Mouse (Mus musculus) erythroblast, adult 5-6 weeks (primary cell): Measurements from ENCODE around the gene Poldip2. TPM values are rescaled to one million over a fixed set of nuclear protein-coding genes. Genes with fewer than 3 reads are reported as not detected.
A peak's percentile ranks its signal among the peaks of the same experiment; 100 is the strongest.

Experiments
- ATAC-seq: replicated peaks from 2 replicates; pipeline ENCODE4 v1.8.0; 2016; ENCODE audit warnings: moderate number of reproducible peaks, mild to moderate bottlenecking, moderate TSS enrichment, inconsistent platforms; ENCODE audit not compliant: poor library complexity, low FRiP score, severe bottlenecking
- total RNA-seq, 2 experiments: library from RNA; stranded (forward) in 1 of 2; stranded (reverse) in 1 of 2; fragments of 150-400 nt in 1 of 2; fragments of 200-764, 138-1000 nt in 1 of 2; gene quantifications; 2 replicates each; pipeline versions ENCODE4 v1.2.3 to v1.2.4; 2015 to 2017; ENCODE audit warnings: low replicate concordance in 2 of 2

Poldip2 gene
- total RNA-seq, 2 experiments from 2014 or later, result 7.8 to 17.5 TPM

- ATAC-seq, result peak; percentile 96
These were observed 24.2 kb downstream of the Poldip2 start, which contains the start of the genes Tnfaip1 and Ift20 for GRCm38 (mm10) chr11:78536080-78536689. Tnfaip1 (minus strand) TSS chr11:78536332. Ift20 (plus strand) TSS chr11:78536361.

- no peak for ATAC-seq
These were observed 24.7 kb downstream of the Poldip2 start for GRCm38 (mm10) chr11:78536690-78537084.

- ATAC-seq, result no peak
These were observed 28.4 kb downstream of the Poldip2 start for GRCm38 (mm10) chr11:78540358-78540757.

GRCm38 (mm10) chr11:78544449-78545111 is 32.6 kb downstream of the Poldip2 start:
- ATAC-seq, result no peak

- ATAC-seq, result no peak
These were observed 33.2 kb downstream of the Poldip2 start for GRCm38 (mm10) chr11:78545181-78545580.

GRCm38 (mm10) chr11:78547718-78548460 is 35.9 kb downstream of the Poldip2 start:
- ATAC-seq, result no peak

GRCm38 (mm10) chr11:78549491-78549987 is 37.5 kb downstream of the Poldip2 start:
- no peak for ATAC-seq

- ATAC-seq, result peak; percentile 99
These were observed 38.4 kb downstream of the Poldip2 start, which contains the start of gene Tmem97 for GRCm38 (mm10) chr11:78550168-78551058. Tmem97 (minus strand) TSS chr11:78550777.

GRCm38 (mm10) chr11:78551059-78551398 is 39.0 kb downstream of the Poldip2 start:
- ATAC-seq, result no peak; the same call in 1 of the 2 replicates

- no peak for ATAC-seq
These were observed 43.6 kb downstream of the Poldip2 start for GRCm38 (mm10) chr11:78555623-78556022.

- no peak for ATAC-seq
These were observed 44.1 kb downstream of the Poldip2 start for GRCm38 (mm10) chr11:78556070-78556469.

GRCm38 (mm10) chr11:78557241-78557640 is 45.2 kb downstream of the Poldip2 start:
- ATAC-seq, result 0 out of 2 replicates have a peak, but pooled peaks have one; percentile 5

GRCm38 (mm10) chr11:78560447-78560846 is 48.5 kb downstream of the Poldip2 start:
- peak; percentile 78 for ATAC-seq

GRCm38 (mm10) chr11:78566775-78567174 is 54.8 kb downstream of the Poldip2 start:
- ATAC-seq, result no peak

GRCm38 (mm10) chr11:78567614-78568013 is 55.6 kb downstream of the Poldip2 start:
- ATAC-seq, result no peak

GRCm38 (mm10) chr11:78568827-78569226 is 56.8 kb downstream of the Poldip2 start:
- no peak for ATAC-seq

- no peak for ATAC-seq
These were observed 57.8 kb downstream of the Poldip2 start for GRCm38 (mm10) chr11:78569806-78570205.

- no peak for ATAC-seq
These were observed 59.4 kb downstream of the Poldip2 start for GRCm38 (mm10) chr11:78571441-78571840.

- no peak for ATAC-seq
These were observed 59.9 kb downstream of the Poldip2 start for GRCm38 (mm10) chr11:78571854-78572253.
